Mouse (Mus musculus) cerebral cortex, adult 2 months (tissue): ENCODE results near the gene Btbd9.

Experiments
- WGBS: fragments of 180-500 bp; shearing (Covaris S2); methylation state at CpG from one replicate; pipeline ENCODE4 v1.1.7; 2018; 5-methylcytosine and 5-hydroxymethylcytosine counted together

The Btbd9 gene

DNA sequence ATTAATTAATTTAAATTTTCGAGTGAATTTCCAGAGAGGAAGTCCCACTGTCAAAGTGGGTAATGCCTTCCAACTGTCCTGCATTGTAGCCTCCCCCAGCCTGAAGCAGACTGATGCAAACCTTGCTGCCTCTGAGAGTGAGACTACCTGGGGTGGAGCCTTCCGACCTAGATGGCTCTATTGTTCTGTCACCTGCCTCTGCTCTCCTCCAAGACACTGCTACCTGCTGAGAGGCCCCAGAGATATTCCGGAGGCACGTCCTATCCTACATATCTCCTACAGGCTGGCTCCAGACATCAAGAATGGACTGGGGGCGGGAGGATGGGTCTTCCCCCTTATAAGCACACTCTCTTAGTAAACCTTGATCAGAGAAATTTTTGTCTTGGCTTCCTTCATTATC, 22.0 kb upstream of the Btbd9 start:
- WGBS = 92% methylated on average over 5 of the region's 5 CpGs

DNA sequence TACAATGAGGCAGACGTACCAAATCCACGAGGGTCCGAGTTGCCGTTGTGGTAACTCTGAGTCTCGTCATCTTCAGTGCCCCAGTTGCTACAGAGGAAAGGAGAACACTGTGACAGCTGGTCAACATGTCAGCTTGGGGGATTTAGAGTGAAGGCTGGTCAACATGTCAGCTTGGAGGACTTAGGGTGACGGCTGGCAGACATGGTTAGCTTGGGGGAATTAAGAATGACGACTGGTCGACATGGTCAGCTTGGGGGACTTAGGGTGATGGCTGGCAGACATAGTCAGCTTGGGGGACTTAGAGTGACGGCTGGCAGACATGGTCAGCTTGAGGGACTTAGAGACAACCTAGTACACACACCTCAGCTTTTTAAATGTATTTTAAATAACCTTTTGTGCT, 21.5 kb upstream of the Btbd9 start:
- 95% methylated on average over 9 of the region's 9 CpGs for WGBS

DNA sequence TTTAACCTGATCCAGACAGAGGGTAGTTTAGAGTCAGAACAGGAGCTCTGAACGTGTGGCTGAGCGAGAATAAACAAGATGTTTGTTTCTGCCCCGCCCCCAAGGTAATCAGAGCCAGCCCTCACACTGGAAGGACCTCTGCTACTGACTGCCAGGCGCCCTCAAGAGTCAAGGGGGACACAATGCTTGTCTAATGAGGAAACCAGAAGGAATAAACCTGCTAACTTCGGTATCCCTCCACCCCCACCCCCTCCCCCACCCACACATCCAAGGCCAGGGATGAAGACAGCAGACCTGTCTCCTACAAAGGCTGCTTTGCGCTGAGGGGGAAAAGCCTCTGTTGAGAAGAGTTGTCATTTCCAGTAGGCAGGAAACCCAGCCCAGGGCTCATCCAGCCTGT, 18.6 kb upstream of the Btbd9 start:
- 62% methylated on average over 6 of the region's 6 CpGs for WGBS

DNA sequence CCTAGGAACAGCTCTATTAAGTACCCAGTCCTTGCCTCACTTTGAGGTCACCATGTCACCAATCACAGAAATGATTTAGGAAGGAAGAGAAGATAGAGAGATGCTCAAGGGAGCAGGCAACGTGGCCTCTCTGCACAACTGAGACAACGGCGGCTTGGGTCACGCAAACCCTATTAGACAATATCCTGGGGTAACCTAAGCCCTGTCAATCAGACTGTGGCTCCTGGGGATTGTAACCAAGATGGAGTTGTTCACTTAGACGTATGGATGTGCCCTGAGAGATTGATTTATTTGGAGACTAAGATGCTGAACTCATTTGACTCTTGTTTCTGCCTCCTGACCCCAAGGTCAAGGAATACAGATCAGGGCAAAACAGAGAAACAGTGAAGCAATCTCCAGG, 18.1 kb upstream of the Btbd9 start:
- 71% methylated on average over 5 of the region's 5 CpGs for WGBS

DNA sequence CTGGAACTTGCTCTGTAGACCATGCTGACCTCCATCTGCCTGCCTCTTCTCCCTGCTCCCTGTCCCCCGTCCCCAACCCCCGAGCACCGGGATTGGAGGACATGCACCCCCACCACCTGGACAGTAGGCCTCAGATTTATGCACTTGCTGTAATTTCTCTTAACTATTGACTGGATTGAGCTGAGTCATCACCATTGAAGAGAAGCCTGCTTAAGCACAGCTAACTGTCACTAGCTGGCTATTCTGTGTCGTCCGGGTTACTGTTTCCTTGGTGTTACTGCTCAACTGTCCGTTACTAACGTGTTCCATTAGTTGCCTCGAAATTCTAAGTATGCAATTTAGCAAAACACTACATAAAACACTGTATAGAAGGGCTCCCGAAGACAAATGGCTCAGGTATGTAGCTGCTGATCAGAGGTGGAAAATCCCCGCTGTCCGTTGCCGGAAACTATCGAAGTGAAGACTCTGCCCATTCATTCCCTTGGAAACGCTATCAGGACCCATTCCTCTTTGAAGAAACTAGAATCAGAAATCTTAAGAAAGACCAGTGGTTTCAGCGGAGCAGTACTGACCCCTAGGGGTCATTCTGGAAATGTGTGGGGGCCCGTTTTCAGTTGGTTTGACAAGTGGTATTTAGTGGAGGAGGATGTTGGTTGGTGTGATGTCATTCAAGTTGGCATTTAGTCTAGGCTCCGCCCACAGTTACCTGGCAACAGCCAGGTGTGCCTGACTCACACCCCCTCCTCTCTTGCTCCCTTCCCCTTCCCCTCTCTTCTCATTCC, 14.3 kb upstream of the Btbd9 start:
- 38% methylated on average over 17 of the region's 17 CpGs for WGBS

DNA sequence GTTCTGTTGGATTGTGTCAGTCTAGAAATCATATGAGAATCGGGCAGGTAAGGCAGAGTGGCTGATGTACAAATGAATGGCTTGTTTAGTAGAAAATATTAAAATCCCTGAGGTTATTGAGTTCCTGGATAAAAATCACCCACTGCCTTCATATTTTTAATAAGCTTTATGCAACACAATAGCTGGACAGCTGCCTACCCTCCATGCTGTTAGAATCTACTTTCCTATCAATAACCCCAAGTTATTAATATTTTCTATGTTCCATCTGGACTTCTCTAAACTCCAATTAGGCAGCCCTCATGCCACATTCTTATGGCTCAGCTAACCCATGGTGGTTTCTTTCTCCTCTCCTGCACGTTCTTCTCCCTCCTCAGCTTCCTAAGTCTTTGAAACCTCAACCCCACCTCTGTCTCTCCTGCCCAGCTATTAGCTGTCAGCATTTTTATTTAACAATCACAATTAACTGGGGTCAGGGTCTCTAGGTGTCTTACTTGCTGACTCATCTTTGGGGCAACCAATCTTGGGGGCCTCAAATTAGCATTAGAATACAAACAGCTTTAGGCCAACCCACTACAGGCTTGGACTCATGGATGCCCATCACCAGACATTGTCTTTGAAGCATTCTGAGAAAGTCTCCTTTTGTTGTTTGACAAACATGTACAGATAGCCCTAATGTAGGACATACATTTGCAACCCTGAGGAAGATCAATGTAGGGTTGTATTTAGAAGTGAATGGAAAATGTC, 7.1 kb upstream of the Btbd9 start:
- WGBS = 85% methylated on average over 2 of the region's 2 CpGs

DNA sequence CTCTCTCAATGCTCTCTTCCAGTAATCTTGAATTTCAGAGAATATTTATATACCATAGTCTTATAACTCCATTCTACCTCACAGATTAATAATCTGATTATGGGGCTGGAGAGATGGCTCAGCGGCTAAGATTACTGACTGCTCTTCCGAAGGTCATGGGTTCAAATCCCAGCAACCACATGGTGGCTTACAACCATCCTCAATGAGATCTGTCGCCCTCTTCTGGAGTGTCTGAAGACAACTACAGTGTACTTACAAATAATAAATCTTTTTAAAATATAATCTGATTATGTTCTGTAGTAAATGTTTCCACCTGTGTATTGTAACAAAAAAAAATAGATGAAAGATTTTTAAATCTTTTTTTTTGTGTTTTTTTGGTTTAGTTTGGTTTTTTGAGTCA, 6.0 kb upstream of the Btbd9 start:
- 84% methylated on average over 3 of the region's 3 CpGs for WGBS

DNA sequence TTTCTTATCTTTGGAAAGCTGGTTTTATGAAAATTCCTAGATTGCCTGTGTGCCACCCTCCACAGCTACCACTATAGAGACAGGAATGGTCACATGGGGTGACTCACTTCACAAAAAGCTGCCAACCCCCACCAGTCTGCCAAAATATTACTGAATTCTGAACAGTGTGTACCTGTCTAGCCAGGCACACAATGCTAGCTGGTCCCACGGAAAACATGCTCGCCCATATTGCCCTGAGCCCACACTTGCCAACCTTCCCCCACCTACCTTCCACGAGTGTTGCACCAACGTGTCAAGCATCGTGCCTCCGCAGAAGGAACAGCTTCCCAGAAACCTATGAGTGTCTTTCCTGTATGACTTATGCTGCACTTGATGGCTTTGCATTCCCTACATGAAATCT, 4.9 kb upstream of the Btbd9 start:
- WGBS = 39% methylated on average over 6 of the region's 6 CpGs

DNA sequence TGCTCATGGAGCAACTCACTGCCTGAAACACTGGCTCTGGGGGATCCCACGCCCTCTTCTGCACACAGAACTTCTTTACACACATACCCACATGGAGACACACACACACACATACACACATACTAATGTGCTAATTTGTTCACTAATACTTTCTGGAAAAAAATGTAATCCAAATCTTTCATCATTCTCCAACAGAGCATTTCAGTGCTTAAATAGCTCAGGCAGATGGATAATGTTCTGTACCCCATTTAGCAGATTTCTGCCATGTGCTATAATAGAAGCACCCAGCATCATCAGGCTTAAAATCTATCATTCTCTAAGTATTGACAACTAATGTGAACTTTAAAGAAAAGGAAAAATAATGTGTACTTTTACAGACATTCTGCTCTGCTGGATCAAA, 4.5 kb upstream of the Btbd9 start:
- WGBS = 70% methylated on average over 1 of the region's 1 CpGs

DNA sequence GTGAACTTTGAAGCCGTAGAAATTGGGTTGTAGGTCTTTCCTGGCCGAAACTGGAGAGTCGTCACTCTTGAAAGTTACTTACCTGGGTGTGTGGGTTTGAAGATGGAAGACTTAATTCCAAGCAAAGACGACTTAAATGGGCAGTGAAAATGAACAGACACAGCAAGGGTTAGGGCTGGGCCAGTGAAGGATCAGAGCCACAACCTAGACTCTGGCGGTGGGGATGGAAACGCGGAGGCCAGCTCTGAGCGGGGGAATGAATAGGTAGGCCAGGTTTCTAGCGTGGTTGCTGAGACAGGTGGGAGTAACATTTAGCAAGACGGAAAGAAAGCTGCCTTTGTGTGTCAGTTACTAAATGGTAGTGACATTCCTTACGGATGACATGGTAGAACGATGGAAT, 658 bp upstream of the Btbd9 start:
- WGBS = 52% methylated on average over 12 of the region's 12 CpGs

DNA sequence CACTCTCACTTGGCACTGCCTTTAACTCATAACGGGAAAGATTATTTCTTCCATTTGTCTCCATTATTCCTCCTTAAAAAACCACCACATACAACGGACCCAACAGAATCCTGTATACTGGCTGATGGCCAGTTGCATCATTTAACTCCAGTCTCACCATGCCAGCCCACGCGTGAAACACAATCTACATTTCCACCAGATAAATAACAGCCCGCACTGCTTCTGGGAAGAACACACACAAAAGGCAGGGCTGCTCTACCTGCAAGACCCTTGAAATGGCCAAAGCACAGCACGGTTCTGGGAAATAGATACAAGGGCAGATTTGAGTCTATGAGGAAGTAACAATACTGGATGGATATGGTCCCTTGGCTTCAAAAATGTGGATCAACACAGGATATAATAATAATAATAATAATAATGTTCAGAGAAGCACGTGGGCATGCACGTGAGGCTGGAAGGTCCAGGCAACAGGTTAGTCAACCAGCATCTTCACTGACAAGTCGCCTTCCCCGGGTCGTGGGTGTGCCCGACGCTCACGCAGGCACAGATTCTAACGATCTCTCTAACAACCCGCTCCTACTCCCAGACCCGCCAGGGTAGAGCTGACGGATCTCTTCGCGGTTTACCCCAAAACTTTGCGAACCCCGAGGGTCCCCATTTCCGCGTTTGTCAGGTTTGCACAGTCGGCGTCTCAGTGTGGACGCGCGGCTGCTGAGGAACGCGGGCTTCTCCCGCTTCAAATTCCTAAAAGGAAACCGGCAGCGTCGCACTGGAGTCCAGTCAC, 975 bp downstream of the Btbd9 start:
- WGBS = 1% methylated on average over 35 of the region's 35 CpGs

DNA sequence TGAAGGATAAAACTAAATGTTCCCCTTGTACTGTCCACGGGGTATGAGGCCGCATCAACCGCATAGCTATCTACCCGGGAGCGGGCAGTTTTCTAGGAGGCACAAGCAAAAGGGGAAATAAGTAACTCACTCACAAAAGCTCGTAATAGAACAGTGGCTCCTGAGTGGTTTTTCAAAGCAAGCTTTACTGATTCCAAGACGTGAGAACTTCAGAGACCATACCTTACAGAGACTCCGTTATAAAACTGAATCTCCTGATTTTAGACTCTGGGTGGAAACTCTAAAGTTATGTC, 1.6 kb downstream of the Btbd9 start:
- WGBS = 56% methylated on average over 8 of the region's 8 CpGs

DNA sequence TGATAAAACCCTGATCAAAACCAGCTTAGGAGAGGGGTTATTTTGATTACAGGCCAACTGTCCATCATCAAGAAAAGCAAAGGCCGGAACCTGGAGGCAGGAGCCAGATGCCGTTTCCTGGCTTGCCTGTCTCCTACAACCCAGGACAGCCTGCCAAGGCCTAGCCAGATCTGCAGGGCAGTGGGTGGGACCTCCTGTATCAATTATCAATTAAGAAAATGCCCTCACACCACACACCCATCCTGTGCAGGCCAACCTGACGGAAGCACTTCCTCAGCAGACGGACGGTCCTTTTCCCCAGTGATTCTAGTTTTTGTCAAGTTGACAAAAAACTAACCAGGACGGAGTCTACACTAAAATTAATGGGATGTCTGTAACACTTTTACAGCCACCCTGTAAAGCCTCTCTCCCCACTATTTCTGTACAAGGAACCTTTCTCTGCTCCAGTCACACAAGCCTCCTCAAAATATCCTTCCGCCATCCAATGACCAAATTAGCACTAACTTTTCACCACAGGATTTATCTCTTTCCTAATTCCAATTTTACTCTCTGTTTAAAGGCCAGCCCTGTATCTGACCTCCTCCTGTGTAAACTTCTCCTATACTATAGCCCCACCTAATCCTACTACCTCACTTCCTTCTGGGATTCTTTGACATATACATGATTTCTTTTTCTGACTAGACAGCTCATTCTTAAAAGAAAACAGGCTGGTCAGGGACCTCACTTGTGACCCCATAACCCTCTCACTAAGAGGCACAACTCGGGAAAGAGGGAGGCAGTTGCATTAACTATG, 2.1 kb downstream of the Btbd9 start:
- 66% methylated on average over 8 of the region's 8 CpGs for WGBS

DNA sequence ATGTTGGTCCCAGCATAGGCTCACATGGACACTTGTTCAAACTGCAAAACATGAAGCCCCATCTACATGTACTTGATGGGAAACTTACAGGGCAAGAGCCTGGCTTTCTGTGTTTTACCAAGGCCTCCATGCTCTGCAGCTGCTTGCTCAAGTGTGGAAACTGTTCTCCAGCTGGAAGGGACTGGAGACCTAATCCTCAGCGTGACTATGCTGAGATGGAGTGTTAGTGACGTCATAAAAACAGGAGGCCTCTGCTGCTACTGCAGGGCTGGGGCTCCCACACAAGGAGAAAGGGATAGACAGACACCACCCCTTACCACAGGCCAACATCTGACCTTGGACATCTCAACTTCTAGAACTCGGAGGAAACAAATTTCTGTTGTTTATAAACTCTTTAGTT, 5.3 kb downstream of the Btbd9 start:
- WGBS = 42% methylated on average over 3 of the region's 3 CpGs

DNA sequence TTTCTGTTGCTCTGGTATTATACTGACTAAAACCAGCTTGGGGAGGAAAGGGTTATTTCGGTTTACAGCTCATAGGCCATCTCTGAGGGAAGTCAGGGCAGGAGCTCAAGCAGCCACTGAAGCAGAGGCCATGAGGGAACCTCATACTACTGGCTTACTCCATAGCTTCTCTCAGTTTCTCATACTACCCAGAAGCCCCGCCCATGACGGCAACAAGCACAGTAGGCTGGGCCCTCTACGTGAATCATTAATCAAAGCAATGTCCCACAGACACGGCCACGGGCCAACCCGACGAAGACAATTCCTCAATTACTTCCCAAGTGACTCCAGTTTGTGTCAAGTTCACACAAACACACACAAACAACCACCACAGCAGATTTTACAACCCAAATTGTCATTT, 6.1 kb downstream of the Btbd9 start:
- 74% methylated on average over 8 of the region's 8 CpGs for WGBS

DNA sequence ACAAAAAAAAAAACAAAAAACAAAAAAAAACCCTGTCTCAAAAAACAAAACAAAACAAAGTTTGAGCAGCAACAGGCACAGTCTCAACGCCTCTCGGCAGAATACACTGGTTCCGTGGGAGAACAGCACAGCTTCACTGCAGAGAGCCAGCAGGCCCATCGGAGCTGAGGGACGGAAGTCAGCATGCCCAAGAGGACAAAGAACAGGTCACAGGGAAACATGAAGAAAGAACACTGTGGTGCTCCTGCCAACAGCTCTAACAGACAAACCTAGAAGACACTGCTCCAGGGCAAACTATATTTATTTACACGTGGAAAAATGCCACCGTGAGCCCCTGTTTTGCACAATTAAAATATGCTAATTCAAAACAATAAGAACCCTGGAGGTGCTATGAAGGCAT, 11.3 kb downstream of the Btbd9 start:
- 70% methylated on average over 7 of the region's 7 CpGs for WGBS

DNA sequence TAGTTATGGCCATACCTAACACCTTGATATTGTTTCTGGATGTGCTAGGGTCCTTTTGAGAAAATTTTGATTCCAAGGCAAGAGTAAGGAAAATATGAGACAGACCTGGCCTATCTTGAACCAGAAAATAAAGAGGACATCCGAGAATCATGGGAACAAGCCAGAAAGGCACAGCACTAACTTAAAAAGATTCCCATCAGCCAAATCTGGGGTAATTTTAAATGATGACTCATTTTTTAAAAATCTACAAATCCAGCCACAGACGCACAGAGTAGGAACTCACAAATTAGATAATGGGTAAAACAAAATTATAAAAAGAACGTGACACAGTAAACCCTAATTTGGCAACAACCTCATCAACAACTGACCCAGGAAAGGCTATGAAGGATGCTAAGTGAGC, 11.9 kb downstream of the Btbd9 start:
- WGBS = 48% methylated on average over 3 of the region's 3 CpGs

DNA sequence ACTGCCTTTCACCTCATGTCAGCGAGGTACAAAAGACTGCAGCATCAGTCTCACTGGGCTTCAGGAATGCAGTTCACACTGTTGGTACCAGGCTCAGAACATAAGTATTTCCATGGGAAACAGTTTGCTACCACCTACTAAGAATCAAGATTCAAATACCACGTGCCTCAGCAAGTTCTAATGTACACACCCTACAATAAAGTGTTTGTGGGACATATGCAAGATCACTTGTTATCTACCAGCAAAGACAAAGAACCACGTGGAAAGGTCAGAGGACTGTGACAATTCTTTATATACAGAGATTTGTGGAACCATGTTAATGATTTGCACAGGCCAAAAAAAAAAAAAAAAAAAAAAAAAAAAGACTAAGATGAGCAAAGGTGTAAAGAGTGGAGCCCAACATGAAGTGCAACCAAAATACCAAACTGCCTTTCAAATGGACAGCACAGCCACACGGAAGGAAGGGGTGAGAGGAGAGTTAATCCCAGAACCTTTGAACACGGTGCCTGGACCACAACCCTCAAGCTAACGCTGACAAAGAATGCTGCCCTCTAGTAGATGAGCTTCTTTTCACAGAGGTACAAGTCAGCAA, 12.7 kb downstream of the Btbd9 start:
- 72% methylated on average over 6 of the region's 6 CpGs for WGBS

DNA sequence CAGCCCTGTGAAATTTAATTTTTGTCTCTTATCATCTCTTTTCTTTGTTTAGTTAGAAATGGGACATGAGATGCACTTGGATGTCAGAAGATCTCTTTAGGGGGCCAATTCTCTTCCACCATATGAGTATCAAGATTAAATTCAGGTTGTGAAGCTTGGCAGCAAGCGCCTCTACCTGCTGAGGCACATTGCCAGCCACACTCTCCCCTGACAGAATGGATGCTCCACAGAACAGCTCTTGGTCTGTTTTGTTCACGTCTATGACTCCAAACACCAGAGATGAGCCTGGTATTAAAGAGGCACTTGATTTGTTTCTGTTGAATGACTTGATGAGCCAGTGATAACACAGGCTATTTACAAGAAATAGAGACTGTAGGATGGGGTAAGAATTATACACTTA, 13.5 kb downstream of the Btbd9 start:
- 89% methylated on average over 2 of the region's 2 CpGs for WGBS

DNA sequence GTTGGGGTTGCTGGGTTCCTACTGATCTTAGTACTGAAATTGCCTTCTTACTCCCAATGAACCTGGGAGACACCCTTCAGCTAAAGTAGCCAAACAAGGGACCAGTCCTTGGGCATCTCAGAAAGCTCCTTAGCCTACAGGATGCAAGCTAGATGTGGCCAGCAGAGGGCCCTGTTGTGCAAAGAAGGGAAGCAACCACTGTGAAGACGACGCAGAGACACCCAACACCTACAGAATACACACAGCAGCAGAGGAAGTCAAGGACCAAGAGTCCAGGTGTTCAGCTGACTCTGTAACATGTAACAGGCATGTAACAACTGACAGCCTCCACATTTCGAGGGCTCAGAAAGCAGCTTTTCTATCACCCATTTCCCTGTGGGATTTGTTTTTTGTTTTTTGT, 16.8 kb downstream of the Btbd9 start:
- 41% methylated on average over 3 of the region's 3 CpGs for WGBS

DNA sequence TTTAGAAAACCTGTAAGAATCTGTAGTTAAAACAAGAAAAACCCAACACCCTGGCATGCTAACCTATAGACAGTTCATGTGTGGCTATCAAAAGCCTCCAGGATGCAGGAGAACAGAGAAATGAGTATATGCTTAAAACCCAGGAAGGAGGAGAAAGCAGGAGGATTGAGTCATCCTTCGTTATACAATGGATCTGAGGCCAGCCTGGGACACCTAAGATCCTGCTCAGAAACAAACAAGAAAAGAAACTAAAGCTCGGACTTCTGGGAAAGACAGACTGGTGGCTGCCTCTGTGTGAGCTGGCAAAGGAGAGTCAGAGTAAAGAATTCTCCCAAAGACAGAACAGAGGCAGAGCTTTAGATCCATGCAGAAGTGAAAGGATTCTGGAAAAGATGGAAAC, 17.7 kb downstream of the Btbd9 start:
- 47% methylated on average over 2 of the region's 2 CpGs for WGBS

DNA sequence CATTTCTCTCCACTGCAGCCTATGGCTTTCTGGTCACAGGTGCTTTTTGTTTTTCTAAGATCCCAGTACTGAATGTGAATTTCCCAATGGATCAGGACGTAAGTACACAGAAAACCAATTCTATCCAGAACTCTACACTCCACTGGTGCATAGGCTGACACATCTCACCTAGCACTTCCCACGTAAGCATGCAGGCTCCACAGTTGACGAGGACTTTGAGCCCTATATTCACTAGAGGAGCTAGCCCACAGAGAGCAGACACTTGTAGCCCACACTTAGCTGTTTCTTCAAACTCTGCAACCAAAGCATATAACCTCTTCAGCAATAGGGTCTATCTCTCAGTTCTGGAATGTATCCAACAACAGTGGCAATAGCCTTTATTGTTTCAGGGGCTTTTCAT, 19.8 kb downstream of the Btbd9 start:
- 77% methylated on average over 3 of the region's 3 CpGs for WGBS
